Mouse (Mus musculus): ENCODE measurements around the gene Fxyd2.

The Fxyd2 gene

DNA sequence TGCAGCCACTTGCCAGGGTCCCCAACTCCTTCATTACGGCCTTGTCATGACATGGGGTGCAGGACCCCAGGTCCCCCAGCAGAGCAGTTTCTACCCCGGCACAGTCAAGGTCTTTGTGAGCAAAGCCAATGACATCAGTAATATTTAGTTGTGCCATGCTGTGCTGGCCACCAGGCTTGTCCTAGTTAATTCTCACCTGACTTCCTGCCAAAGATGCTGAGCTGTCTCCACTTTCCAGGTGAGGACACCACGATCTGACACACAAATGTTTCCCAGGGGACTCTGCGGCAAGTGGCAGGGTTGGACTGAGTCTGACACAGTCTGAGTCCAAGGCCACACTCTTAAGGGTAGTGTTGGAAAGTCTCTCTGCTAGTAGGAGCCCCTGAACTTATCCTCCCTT is 27.0 kb downstream of the Fxyd2 start, which contains the start of gene Dscaml1:
TSS of gene Dscaml1 (plus strand) at position 173 of the 400 bp plus-strand sequence.
- DNase-seq (ENCODE audit: low read depth, low spot score), result no peak

DNA sequence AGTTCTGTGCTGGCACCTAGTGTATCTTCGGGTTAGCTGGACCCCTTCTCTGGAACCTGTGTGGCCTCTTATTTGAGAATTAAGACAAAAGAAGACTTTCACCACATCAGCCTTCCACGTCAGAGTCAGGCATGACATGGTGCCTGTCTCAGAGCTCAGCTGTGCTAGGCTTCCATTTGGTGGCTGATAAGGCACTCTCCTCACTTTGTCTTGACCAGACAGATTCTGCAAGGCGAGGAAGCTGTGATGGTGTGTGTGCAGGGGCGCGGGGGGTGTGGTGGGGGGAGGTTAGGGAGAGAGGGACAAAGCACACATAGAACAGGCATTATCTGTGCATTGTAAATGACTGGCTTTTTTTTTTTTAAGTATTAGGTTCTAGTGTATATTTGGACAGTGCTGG is 29.9 kb downstream of the Fxyd2 start:
- DNase-seq (ENCODE audit: low read depth, low spot score), result no peak

DNA sequence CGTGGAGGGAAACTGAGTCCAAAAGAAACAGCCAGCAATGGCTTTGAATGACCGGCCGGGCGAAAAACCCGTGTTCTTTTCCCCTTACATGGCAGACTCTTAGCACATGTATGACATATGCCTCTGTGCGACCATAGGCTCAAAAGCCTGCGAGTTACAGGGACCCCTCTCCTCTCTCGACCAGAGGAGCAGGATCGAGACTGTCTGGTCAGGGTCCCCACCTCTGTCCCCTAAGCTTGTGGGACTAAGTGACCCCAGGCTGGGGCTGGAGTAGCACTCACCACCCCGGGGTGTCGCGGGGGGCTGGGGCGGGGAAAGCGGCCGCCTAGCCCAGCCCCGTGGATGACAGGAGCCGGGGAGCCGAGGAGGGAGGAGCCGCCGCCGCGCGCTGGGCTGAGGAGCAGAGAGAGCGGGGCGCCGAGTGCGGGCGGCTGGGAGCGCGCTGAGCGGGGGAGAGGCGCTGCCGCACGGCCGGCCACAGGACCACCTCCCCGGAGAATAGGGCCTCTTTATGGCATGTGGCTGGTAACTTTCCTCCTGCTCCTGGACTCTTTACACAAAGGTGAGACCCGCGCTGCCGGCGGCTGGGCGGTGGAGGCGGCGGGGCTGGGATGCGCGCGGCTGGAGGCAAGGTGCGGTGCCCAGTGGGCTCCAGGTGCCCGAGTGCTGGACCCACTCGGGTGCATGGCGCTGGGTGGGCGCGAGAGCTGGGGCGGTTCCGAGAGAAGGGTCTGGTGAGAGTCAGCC is 30.7 kb downstream of the Fxyd2 start:
- no peak for DNase-seq (ENCODE audit: low read depth, low spot score)

DNA sequence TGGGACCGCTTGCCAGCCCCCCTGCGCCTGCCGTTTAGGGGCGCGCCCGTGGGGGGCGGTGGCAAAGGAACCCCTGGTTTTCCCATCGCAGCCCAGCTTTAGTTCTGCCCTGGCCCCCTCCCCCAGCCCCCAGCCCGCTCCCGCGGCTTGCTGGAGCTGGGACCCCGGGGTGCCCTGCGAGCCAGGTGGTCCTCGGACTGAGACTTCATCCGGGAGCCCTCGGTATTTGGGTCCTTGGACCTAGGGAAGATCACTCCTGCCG is 31.2 kb downstream of the Fxyd2 start:
- no peak for DNase-seq (ENCODE audit: low read depth, low spot score)

DNA sequence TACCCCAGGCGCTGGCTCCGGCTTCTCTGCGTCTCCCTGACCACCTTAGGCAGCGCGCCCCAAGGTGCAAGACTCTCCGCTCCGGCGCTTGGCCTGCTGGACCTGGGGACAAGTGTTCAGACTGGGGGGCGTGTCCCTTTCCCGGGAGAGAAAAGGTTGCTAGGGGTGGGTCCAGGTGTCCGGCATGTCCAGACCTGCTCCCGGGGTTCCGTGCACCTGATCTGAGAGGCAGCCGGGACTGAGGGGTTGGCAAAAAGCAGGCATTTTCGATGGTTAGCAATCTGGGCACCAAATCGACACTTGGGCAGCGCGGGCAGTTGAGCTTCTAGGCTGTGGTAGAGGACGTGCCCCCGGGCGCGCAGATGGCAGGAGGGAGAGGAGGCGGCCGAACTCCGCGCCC is 31.7 kb downstream of the Fxyd2 start:
- no peak for DNase-seq (ENCODE audit: low read depth, low spot score)

DNA sequence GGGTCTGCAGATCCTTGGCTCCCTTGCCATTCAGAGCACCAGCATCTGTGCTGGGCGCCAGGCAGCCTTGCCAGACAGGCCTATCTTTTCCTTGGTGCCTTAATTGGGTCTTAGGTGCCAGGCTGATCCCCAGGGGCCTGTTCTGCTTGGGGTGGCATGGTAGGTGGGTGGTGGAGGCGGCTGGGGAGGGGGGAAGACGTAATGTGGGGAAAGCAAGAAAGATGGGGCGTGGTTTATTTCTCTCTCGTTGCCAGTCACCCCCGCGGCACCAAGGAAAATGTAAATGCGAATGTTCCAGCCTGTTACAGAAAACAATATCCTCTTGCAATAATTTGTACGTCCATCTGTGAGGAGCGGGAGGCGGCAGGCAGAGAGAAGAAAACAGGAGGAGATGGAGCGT is 33.2 kb downstream of the Fxyd2 start:
- no peak for DNase-seq (ENCODE audit: low read depth, low spot score)

DNA sequence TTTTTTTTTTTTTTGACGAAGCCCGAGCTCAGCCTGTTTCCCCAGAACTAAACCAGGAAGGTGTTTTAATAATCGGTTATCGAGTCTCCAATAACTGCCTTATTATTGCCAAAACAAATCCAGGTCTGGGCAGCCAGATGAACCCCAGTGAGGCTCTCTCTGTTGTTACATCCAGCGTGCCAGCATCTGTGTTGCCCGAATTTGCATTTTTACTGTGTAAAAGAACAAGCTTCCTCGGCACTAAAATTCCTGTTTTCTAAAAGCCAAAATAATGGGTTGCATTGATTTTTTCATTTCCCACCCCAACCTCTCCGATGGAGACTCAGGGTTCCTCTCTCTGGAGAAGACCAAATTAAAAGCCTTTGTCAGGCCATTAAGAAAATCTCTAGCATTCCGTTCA is 33.6 kb downstream of the Fxyd2 start:
- no peak for DNase-seq (ENCODE audit: low read depth, low spot score)

DNA sequence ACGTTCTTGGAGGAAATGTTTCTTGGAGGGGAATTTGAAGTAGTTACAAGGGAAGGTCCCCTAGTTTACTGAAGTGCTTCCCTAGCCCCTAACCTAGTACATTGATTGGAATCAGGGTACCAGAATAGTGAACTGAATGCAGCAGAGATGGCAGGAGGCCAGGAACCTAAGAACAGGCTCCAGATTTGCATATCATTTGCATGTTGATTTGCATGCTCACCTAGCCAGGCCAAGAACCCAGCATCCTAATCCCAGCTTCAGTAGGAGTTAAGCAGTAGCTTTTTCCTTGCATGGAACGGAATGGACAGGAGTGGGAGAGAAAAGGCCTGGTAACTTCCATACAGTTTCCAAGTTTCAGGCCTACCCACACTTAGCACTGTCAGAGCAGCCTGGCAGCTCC is 34.7 kb downstream of the Fxyd2 start:
- no peak for DNase-seq (ENCODE audit: low read depth, low spot score)

DNA sequence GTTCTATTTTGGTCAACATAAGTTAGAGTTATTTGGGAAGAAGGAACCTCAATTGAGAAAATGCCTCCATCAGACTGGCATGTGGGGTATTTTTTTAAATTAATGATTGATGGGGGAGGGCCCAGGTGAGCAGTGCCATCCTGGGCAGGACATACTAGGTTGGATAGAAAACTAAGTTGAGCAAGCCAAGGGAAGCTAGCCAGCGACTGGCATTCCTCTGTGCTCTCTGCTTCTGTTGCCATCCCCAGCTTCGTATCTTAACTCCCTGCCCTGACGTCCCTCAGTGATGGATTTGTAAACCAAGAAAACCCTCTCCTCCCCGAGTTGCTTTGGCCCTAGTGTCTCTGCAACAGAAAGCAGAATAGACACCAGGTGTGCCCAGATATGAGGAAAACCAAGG is 39.6 kb downstream of the Fxyd2 start:
- DNase-seq (ENCODE audit: low read depth, low spot score), result no peak

DNA sequence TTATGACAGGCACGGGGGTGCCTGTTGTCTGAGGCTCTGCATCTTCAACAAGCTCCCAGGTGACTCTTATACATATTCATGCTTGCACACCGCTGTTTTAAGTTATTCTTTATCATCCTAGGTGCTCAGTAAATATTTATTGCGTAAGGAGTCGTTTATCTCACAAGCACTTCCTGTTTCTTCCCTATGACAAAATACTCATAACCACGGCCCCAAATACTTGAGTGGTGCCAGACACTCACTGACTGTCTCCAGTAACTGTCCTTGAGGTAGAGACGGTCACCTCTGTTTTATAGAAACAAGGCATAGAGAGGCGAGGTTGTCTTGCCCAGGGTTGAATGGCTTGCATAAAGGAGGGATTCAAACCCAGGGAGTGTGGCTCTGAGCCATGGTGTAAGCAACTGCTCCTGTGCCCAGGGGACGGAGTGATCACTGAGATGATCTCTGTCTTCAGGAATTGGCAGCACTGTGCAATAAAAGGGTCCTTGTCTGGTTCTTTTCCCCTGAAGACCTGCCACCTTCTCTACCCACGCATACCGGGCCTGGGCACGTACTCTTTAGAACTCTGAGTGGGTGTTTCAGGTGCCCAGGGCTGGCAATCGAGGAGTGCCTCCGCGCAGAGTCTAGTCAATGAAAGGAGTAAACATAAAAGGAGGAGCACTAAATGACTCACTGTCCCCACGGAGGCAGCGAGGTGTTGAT is 40.8 kb downstream of the Fxyd2 start:
- DNase-seq (ENCODE audit: low read depth, low spot score), result no peak

DNA sequence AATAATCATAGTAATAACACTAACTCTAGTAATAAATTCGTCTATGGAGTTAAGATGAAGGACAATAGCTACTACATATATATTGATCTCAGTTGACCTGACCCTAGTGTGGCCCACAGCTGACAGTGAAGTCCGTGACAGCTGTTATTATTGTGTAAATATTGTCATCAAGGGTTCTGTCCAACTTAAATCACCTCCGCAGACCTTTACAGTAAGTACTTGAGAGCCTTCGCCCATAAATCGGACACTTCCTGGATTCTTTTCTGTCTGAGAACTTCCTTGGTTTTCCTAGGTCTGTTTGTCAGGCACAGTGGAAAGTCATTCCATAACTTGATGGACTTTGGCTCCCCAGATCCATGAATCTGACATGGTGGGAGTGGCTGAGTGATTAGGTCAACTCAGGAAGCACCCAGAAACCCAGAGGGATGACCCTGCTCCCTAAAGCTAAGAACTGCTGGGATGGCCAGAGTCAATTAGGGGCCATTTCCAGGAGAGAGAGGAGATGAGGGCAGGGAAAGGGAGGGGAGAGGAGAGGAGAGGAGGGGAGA is 44.9 kb downstream of the Fxyd2 start:
- no peak for DNase-seq (ENCODE audit: low read depth, low spot score)

DNA sequence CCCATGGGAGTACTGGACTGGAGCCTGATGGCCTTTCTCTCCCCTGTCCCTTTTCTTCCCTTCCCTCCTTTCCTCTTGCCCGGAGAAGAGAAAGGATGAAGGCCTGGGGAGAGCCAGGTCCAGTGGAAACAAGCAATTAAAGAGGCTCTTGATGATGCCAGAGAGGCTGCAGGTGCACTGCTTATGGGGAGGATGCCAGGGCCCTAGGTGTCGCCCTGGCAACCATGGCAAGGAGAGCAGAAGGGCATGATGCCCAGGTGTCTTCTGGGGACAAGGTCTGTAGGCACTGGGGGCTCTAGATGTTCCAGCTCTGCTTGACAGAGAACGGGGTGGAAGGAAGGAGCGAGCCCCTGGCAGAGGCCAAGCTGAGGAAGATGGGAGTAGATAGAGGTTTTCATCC is 50.2 kb downstream of the Fxyd2 start:
- DNase-seq (ENCODE audit: low read depth, low spot score), result no peak

DNA sequence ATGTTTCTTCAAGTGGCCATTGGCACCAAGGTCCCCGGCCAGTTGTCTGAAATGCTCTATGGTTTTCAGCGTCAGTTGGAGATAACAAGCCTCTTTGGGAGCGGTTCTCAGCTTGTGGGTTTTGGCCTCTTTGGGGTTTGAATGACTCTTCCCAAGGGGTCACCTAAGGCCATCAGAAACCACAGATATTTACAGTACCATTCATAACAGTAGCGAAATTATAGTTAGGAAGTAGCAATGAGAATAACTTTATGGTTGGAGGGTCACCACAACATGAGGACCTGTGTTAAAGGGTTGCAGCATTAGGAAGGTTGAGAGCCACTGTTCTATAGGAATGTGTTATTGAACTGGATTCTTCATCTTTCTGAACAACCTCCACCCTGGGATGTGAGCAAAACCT is 51.9 kb downstream of the Fxyd2 start:
- DNase-seq (ENCODE audit: low read depth, low spot score), result no peak

DNA sequence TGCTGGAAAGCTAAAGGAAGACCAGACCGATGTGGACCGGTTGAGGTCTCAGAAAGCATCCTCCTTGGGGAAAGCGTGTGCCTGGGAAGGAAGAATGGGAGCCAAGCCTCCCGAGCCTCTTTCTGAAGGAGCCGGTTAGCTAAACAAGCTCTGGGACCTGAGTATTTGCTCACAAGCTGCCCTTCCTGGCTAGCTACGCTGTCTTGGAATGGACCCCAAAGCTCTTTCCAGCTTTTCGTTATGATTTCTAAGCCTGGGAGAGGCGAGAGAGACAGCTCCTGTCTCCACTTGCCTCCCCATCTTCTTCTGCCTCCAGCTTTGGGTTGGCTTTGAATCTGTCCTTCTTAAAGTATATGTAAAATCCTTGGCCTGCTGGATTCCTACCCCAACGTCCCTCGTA is 54.6 kb downstream of the Fxyd2 start:
- no peak for DNase-seq (ENCODE audit: low read depth, low spot score)

DNA sequence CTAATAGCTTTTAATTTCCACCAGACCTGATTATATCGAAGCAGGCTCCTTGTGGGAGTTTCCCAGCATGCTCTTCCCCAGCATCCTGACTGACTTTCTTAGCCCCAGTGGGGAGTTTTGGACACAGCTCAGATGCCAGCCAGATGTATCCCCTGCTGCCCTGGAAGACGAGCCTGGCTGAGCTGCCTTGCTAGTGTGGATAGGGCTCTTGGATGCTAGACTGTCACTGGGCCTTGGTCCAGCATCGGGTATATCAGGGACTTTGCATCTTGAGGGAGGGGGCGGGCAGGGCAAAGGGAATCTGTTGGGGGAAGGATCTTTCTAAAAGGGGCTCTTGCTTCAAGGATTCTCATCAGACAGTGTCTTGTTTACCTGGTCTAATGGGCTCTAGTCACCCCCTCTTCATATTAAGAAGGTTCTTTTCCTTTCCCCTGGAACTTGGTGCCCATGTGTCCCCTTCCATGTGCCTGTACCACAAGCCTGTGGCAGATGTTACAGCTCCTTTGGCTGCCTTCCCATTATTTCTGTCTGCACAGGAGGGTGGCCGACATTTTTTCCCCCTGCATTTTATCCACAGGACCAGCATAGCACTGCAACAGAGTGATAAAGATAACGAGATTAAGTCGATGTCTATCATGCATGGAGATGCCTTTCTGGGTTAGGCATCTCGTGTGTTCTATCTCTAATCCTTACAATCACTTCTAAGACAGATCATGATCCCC is 55.6 kb downstream of the Fxyd2 start:
- no peak for DNase-seq (ENCODE audit: low read depth, low spot score)

DNA sequence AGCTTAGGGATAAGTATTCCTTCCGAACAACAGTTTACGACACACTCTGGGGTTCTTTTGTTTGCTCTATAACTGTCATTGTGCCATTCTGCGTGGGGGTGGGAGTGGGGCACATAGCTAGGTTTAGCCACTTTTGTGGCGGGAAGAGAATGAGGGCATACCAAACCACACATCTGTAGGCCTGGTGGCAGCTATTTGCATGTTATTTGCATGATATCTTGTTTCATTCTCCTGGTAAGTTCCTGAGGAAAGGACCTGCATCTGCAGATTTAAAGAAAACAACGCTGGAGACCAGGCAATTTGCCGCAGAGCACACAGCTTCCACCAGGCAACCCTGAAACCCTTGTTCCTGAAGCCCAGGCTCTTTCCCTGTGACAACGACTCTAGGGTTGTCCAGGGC is 57.7 kb downstream of the Fxyd2 start:
- no peak for DNase-seq (ENCODE audit: low read depth, low spot score)

DNA sequence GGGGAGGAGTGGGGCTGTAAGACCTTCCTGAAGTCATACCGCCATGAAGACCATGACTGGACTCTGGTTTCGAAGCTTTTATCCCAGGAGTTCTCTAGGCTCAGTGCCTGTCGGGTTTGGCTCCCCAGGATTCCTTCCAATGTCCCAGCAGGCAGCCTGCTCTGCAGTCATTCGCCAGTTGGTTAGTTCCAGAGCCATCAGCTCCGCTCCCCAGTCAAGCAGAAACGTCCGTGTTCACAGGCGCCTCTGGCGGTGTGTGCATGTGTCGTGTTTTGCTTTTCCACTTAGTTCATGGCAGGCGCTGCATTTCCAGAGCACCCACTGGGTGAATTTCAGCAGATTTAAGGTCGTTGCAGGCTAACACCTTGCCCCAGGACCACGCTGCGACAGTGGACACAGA is 58.9 kb downstream of the Fxyd2 start:
- DNase-seq (ENCODE audit: low read depth, low spot score), result no peak
